Mouse (Mus musculus) cerebellum, adult 9-11 months (tissue): ENCODE measurements around the gene Dop1a.

Experiments used
- DNase-seq: peaks from one replicate; pipeline ENCODE4 v3.0.0; 2022

The Dop1a gene

DNA sequence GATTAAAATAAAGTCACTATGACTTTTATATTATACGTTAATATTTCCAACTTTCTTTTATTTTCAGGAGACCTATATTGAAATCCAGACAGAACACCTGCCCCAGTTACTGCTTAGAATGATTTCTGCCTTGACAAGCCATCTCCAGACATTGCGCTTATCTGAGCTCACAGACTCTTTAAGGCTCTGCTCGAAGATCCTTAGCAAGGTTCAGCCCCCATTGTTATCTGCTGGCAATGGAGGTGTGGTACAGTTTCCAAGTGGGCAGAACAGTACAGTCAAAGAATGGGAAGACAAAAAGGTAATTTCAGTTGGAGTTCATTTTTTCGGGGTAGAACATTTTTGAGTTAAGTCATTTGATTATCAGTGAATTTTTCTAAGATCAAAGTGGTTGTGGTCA is 40.5 kb downstream of the Dop1a start:
- DNase-seq, result no peak

DNA sequence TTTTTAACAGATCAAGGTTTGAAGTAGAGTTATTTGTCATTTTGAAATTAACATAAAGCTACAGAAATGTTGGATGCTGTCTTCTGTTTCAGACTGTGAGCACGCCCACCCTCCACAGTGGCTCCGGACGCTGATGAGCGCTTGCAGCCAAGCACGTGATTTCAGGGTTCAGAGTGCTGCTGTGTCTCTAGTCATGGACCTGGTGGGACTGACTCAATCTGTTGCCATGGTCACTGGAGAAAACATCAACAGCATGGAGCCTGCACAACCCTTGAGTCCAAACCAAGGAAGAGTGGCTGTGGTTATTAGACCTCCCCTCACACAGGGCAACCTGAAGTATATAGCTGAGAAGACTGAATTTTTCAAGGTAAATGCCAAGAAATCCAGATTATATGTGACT is 46.8 kb downstream of the Dop1a start:
- no peak for DNase-seq

DNA sequence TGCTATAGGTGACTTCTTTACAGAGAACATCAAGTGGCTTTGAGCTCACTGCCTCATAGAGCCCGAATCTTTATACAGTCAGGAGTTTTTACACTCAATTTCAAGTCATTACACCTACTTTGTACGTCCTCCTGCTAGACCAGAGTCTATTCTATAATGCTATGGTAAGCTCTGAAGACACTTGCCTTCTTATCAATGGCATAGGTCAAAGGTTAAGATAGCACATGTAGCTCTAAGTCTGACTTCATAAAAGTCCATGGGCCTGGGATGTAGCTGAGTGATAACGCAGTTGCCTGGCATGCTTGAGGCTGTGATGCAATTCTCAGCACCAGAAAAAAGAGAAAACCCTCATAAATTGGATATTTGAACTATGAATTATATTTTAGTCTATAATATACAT is 47.4 kb downstream of the Dop1a start:
- DNase-seq, result no peak

DNA sequence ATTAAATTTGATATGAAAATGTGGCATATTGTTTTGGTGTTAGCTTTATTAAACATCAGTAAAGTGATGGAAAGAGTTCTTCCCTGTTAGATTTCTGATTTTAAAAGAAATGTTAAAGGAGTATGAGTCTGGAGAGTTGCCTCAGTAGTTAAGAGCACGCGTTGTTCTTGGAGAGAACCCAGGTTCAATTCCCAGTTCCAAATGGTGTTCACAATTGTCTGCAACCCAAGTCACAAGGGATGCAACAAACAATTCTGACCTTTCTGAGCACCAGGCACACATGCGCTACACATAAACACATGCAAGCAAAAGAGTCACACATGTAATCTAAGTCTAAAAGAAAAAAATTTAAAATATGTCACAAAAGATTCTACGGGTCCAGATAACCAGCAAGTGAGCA is 47.8 kb downstream of the Dop1a start:
- no peak for DNase-seq

DNA sequence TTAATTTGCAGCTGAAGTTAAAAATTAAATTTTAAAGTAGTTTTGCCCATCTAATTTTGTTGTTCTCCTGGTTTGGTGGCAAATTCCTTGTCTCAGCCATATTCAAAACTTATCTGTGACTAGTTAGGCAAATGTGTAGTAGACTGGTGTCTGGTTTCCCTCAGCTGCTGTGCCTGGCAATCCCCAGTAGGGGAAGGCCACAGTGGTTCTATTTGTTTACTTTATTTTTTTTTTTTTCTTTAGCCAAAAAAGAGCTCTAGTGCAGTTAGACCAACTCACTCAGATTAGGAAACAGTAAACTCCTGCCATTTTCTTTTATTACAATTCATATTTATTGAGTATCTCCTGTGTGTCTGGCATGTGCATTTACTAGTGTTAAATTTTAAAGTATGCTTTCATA is 55.4 kb downstream of the Dop1a start:
- DNase-seq, result no peak

DNA sequence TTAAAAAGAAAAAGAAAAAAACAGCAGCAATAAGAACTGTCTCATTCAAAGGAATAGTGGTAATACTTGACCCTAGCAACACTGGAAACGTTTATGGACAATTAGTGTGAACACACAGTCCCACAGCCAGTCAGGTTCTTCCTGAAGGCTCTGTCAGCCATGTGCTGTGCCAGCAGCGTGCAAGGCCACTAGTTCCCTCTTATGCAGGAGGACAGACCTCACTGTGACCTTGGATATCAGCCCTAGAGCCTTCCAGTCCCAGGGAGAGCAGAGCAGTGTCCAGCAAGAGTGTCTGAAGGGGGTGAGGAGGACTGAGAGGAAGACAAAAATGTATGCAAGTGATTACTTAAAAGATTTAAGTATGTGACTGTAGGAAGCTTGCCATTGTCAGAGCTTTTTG is 58.6 kb downstream of the Dop1a start:
- no peak for DNase-seq

DNA sequence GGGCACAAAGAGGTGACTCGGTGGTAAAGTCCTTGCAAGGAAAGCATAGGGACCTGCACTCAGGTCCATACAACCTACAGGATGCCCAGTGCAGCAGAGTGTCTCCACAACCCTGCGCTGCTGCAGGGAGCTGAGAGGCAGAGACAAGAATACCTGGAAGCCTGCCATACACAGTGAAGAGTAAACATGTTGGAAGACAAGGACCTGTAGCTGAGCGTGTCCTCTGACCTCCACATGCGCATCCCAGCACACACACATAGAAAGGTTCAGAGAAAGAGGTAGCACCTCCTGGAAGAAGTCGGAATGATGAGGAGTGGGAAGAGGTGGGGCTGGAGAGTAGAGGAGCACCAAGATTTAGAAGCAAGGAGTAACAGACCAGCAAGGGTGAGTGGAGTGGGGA is 67.1 kb downstream of the Dop1a start:
- no peak for DNase-seq

DNA sequence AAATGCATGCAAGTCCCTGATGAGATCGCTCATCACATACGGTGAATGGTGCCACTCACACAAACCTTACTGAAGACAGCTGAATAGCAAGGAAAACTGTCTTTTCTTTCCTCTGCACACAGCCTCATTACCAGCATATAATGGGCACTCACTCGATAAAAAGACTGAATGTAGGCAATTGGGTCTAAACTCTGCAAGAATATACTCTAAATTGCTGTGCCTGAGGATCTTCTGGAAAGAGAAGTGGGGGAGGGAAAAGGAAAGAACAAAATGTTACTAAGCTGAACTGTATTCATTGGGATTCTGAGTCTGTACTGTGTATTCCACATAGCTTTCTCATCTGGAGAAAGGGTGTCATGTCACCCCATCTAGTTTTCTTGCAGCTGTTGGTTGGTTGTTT is 76.5 kb downstream of the Dop1a start:
- no peak for DNase-seq

DNA sequence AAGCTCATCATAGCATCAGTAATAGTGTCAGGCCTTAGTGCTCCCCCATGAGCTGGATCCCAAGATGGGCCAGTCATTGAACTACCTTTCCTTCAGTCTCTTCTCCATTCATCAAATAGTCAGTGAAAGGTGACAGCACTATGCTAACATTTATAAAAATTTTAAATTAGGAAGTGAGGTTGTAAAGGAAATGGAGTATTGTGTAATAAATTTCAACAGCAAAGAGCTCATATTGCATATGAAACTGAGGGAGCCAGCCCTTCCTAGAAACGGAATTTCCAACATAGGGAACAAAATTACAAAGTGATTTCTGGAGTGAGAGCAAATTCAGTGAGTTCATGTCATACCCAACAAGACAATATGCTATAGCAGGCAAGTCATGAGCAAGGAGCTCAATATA is 77.6 kb downstream of the Dop1a start:
- no peak for DNase-seq

DNA sequence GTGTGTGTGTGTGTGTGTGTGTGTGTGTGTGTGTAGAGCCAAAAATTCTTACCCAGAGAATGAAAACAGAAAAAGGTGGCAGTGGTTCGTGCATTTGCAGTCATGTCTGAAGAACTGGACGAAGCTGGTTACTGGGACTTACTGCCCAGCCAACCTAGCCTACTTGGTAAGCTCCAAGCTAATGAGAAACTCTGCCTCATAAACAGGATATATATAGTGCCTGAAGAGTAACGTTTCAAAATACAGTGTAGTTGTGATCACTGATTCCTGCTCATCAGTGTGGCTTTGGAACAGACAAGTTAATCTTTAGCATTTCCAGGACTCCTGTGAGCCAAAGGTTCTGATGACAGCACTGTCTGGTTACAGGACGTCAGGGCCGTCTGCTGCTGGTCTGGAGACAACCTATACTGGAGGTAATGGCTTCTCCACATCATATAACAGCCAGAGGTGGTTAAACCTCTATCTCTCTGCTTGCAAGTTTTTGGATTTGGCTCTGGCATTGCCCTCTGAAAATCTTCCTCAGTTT is 82.7 kb downstream of the Dop1a start:
- DNase-seq, result no peak

DNA sequence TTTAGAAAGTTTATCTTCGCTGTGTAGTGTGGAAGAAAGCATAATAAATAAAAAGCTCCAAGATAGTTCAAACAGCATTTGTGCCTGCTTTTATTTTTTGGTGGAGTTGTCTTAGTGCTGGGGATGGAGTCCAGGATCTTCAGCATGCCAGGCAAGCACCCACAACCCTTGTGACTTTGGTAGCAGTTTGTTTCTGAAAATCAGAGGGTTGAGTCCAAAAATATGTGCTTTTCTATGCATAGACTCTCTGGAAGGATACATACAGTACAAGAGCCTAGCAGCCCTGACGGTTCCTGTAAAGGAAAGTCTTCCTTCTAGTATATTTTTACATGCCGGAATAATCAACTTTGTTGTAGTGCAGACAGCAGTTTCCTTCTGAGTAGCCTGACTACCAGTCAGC is 83.8 kb downstream of the Dop1a start:
- no peak for DNase-seq

DNA sequence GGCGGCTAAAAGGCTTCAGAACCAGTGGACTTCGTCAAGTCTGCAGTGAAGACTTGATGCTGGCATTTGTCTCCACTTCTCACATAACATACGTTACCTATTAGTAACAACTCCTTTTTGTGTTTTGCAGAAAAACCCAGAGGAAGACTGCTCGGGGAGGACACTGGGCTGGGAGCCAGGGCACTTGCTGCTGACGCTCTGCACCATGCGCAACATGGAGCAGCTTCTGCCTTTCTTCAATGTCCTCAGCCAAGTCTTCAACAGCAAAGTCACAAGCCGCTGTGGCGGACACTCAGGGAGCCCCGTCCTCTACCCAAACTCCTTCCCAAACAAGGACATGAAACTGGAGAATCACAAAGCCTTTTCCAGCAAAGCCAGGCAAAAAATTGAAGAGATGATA is 86.9 kb downstream of the Dop1a start:
- peak; percentile 27 for DNase-seq

DNA sequence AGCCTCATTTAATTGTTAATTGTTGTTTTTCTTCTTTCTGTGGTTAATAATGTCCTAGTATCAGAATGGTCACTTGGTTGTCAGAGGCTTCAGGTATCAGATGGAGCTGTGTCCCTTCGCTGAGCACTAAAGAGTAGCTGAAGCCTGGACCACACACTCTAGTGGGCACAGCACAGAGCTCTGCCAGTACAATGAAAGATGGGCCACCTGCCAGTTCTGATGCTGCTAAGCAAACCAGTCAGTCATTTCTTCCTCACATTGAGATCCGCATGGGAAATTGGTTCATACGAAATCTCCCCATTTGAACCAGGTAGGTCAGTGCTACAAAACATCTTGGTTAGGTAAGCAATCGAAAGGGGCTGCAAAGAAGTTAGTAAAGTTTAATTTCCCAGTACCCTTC is 87.7 kb downstream of the Dop1a start:
- DNase-seq, result no peak

DNA sequence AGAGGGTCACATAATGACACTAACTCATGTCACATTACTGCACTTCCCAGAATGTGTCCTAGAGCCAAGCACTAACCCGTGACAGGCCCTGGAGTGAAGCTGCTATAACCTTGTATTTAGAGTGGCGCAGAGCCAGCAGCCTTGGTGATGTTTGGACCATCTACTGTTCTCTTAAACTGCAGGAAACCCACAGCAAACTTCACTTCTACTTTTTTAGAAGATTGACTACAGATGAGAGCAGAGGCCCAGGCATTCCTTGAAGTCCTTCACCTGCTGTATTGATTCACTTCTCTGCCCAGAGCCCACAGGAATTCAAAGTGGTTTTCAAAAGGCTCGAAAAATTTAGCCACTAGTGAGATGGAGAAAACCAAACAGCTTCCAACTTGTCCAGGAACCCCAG is 93.6 kb downstream of the Dop1a start:
- no peak for DNase-seq

DNA sequence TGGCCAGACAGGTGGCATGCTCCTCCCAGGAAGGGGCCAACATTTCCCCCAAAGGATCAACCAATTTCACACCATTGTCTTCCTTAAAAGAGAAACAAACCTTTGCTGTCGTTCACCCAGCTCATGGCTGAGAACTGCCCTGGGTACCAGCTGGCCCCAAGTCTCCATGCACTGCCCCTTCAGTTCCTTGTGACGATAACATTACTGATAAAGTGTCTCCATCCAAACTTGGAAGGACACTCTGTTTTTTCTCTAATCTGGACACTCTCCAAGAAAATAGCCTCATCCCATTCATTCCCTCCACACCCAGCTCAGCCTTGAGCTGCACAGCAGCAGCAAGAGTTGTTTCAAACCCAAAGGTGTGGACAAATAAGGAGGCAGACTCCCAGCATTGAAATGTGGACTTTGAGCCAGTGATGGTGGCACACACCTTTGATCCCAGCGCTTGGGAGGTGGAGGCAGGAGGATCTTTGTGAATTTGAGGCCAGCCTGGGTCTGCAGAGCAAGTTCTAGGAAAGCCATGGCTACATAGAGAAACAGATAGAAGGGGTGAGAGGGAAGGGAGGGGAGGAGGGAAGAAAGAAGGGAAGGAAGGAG is 102.5 kb downstream of the Dop1a start:
- no peak for DNase-seq

DNA sequence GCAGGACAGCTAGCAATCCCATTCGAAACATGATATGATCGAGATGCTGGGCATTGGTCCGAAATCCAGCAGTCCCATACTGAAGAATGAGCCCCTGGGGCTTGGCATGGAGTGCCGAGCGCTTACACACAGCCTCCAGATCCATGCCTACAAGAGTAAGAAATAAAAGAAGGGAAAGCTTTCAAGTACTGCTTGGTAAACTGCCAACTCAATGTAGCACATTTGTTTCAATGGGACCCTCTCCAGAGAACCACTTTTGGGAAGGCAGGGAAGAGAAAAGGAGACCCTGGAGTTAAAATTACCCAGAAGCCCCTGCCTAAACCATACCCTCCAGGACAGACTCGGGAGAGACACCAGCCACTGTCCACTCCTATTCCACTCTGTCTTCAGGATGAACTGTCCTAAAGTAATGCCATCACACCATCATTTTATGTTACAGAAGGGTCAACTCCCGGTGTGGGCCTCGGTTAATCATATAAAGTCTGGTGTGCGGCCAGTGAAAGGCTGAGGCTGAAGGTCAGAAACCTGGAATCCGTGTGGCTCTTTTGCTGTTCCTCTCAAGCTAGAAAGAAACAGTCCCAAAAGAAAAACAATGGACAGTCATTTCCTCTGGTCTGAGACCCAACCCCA is 103.4 kb downstream of the Dop1a start:
- peak; percentile 34 for DNase-seq

DNA sequence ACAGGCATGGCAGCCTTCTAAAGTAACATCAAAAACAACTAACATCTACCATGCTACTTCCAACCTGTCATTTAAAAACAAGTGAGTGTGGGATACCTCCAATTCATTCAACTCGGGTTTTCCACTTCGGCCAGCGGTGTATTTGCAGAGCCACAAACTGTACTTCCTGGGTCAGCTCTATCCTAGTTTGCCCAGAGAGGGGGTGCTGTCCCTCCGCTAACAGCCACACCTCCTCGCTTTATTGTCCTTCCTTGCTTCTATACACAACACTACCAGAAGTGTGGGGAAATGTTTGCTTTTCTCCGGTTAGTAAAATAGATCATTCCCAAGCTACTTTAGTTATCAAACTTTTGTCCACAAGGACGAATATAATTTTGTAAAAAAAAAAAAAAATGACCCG is 104.0 kb downstream of the Dop1a start:
- peak; percentile 24 for DNase-seq

DNA sequence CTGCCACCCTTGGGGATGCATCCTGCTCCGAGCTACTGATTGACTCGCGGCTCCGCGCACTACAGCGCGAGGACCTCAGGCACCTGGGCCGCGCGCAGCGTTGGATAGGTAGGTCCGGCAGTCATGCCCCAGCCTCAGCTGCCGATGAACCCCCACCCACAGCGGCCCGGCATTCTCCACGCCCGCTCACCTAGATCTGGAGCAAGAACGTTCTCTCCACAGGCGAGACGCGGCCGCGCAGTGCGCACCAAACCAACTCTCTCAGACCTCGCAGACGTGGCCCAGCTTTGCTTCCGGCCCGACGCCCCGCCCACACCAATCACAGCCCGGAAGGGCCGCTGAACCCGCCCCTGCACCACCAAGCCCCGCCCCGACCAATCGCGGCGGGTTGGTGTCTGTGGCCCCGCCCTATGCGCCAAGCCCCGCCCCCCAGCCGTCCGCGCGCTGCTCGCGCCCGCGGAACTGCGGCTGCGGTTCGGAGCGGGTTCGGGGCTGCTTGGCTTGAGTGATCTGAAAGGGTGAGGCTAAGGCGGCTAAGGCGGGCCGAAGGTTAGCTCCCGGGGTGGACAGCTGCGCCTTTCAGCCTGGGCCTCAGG is 104.7 kb downstream of the Dop1a start, which contains the start of the genes Pgm3 and Rwdd2a:
TSS of gene Pgm3 (minus strand) at position 303 of the 596 bp plus-strand sequence.
TSS of gene Rwdd2a (plus strand) at position 452 of the 596 bp plus-strand sequence.
- peak; percentile 97 for DNase-seq

DNA sequence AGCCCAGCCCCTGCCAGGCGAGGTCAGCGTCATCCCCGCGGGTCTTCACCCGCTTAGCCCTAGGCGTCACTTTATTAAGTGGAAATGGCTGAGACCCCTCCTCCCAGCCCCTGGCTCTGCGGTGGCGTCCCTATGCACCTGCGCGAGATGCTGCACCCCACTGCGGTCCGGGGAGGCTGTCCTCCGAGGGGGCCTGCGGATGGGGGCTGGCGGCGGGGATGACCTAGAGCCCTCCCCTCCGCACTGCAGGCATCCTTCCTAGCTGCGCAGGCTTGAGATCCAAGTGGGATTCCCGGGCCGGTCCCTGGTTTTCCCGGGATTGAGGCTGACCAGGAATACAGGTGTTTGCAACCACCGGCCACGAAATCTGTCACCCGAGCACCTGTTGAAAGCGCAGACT is 105.2 kb downstream of the Dop1a start:
- DNase-seq, result no peak

DNA sequence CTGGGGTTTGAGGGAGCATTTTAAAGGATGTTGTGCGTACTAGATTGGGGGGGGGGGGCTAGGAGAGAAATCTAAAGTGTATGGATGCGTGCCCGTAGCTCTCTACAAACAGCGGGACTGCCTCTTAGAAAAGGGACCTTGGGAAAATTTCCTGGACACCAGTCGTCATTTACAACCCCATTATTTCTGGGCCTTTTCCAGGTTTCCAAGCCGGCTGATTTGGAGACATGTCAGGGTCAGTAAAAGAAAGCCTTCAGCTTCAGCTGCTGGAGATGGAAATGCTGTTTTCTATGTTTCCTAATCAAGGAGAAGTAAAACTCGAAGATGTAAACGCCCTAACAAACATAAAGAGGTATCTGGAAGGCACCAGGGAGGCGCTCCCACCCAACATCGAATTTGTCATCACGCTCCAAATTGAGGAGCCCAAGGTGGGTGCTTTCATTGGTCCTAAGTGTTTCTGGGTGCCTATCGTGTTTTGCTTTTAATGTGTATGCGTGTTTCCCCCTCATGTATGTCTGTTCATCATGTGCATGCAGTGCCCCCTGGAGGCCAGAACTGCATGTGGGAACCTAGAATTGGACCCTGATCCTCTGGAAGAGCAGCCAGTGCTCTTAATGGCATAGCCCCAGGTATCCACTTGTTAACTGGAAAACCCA is 105.8 kb downstream of the Dop1a start:
- peak; percentile 79 for DNase-seq

DNA sequence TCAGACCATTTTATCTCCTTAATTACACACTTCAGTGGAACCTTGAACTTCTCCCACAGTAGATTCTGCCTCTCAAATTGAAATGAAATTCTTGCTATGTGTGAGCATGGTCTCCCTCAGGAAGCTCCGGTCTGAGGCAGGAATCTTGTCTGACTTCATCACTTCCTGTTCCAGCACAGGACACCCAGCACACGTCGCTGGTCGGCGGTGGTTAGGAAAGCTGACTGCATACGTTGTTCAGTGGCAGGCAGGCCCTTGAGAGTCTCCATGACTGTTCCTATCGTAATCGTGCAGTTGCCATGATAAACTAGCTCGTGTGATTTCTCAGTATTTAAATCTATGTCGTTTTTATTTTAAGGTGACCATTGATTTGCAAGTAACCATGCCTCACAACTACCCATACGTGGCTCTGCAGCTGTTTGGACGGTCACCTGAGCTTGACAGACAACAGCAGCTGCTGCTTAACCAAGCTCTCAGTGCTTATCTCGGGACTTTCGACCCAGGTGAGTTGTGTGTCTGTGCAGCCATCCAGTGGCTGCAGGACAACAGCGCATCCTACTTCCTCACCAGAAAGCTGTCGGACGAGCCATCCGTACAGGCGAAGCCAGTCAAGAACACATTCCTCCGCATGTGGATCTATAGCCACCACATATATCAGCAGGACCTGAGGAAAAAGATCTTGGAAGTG is 106.8 kb downstream of the Dop1a start:
- DNase-seq, result no peak

DNA sequence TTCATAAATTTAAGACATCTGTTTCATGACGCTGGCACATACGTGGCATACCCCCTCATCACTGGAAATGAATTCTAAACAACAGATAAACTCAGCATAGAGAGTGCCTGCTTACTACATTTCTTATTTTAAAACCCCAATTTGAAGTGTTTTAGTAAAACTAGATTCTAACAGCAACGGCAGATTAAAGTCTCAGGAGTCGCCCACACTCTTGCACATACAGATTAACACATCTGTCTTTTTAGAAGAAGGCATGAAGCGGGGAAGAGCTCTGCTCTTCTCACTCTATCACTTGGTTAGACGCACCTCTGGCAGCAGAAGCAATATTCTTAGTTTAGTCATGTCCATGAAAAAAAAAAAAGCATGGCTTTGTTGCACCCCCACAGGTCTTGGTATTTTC is 108.2 kb downstream of the Dop1a start:
- no peak for DNase-seq

DNA sequence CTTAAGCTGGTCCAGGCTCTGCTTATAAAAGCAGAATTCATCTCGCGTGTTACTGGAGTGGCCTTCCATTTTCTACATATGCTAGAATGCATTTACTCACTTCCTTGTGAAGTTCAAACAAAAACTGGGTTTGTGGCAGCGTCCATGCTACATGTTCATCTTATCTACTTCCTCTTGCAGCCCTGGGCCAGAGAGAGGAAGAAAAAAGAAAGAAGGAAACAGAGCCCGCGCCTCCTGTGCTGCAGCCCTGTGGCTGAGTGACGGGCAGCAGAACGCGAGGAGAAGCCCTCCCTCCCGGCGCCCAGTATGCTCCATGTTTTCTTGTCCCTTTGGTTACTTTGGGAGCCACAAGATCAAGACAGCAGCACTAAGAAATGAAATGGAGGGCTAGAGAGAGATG is 112.7 kb downstream of the Dop1a start:
- DNase-seq, result no peak
